Mouse (Mus musculus) liver, embryonic 12.5 days (tissue): Measurements from ENCODE around the gene Cacnb2. TPM values are rescaled to one million over a fixed set of nuclear protein-coding genes. Genes with fewer than 3 reads are reported as not detected.

Experiments
- ATAC-seq: fragments of 200-750 bp; cut with Nextera tagmentation; 2 replicates; pipeline ENCODE4 v1.8.0; 2017; ENCODE audit warnings: moderate number of reproducible peaks, mild to moderate bottlenecking, moderate library complexity
- H3K27ac ChIP-seq: fragments of 300-500 bp; sonication (generic); 2 replicates; pipeline ENCODE4 v1.5.1; 2016; ENCODE audit warnings: mild to moderate bottlenecking
- H3K27me3 ChIP-seq: fragments of 300-500 bp; sonication (generic); replicated peaks from 2 replicates; pipeline ENCODE4 v1.6.1; 2016; ENCODE audit warnings: mild to moderate bottlenecking, moderate library complexity
- H3K36me3 ChIP-seq: fragments of 300-500 bp; sonication (generic); 2 replicates; pipeline ENCODE4 v1.6.1; 2016; ENCODE audit warnings: mild to moderate bottlenecking, moderate library complexity
- H3K4me1 ChIP-seq: fragments of 300-500 bp; sonication (generic); 2 replicates; pipeline ENCODE4 v1.6.1; 2016
- H3K4me2 ChIP-seq: fragments of 300-500 bp; sonication (generic); 2 replicates; pipeline ENCODE4 v1.6.1; 2016; ENCODE audit warnings: mild to moderate bottlenecking, moderate library complexity
- H3K4me3 ChIP-seq: fragments of 300-500 bp; sonication (generic); 2 replicates; pipeline ENCODE4 v1.5.1; 2016; ENCODE audit warnings: mild to moderate bottlenecking, moderate library complexity
- H3K9ac ChIP-seq: fragments of 300-500 bp; sonication (generic); 2 replicates; pipeline ENCODE4 v1.6.1; 2016; ENCODE audit warnings: mild to moderate bottlenecking, moderate library complexity
- H3K9me3 ChIP-seq: fragments of 300-500 bp; sonication (generic); replicated peaks from 2 replicates; pipeline ENCODE4 v1.6.1; 2016; ENCODE audit warnings: mild to moderate bottlenecking, moderate library complexity
- WGBS: fragments of 180-500 bp; shearing (Covaris S2); methylation state at CpG from one replicate; pipeline ENCODE4 v1.1.7; 2016; ENCODE audit not compliant: insufficient replicate concordance; 5-methylcytosine and 5-hydroxymethylcytosine counted together
- polyA plus RNA-seq: library from polyadenylated mRNA; unstranded; fragments of >200 nt; fragmentation: Nextera tagmentation; extraction: Ambion mirVana; gene quantifications from 2 replicates; pipeline ENCODE4 v1.2.1, GENCODE M21; 2016

Cacnb2 gene
- polyA plus RNA-seq, 1 experiment from 2014 or later, result 0.39 TPM

- no peak overlapping the region for H3K4me3 ChIP-seq
- 50% methylated on average over 1 of the region's 1 CpGs for WGBS
- no peaks in the 10 kb centered on the region for H3K36me3 ChIP-seq
- H3K4me1 ChIP-seq, result no peaks in the 10 kb centered on the region
- H3K27ac ChIP-seq, result no peak overlapping the region
- H3K9ac ChIP-seq, result no peak overlapping the region
- no peaks in the 10 kb centered on the region for H3K27me3 ChIP-seq
- no peak overlapping the region for H3K4me2 ChIP-seq
- no peak for ATAC-seq
- no peaks in the 10 kb centered on the region for H3K9me3 ChIP-seq
Measured at GRCm38 (mm10) chr2:14847188-14847587, 244.3 kb downstream of the Cacnb2 start.

GRCm38 (mm10) chr2:14850831-14851230, 247.9 kb downstream of the Cacnb2 start:
- Histone ChIP-seq H3K27ac (no peak overlapping the region), H3K4me2 (no peak overlapping the region), H3K9me3 (no peaks in the 10 kb centered on the region), H3K9ac (no peak overlapping the region), H3K36me3 (no peaks in the 10 kb centered on the region), H3K4me3 (no peak overlapping the region), H3K27me3 (no peaks in the 10 kb centered on the region), H3K4me1 (no peaks in the 10 kb centered on the region)
- ATAC-seq, result no peak
- WGBS, result 68% methylated on average over 1 of the region's 1 CpGs

- no peaks in the 10 kb centered on the region for H3K36me3 ChIP-seq
- ATAC-seq, result no peak
Measured at GRCm38 (mm10) chr2:14851383-14851782, 248.5 kb downstream of the Cacnb2 start.

GRCm38 (mm10) chr2:14854054-14854453, 251.2 kb downstream of the Cacnb2 start:
- Histone ChIP-seq H3K4me1 (no peaks in the 10 kb centered on the region), H3K4me2 (no peak overlapping the region), H3K9ac (no peak overlapping the region), H3K27ac (no peak overlapping the region), H3K9me3 (no peaks in the 10 kb centered on the region), H3K36me3 (no peaks in the 10 kb centered on the region), H3K27me3 (no peaks in the 10 kb centered on the region), H3K4me3 (no peak overlapping the region)
- WGBS, result 77% methylated on average over 2 of the region's 2 CpGs
- no peak for ATAC-seq

More at GRCm38 (mm10) chr2:14851383-14851782, 248.5 kb downstream of the Cacnb2 start:
- Histone ChIP-seq H3K4me3 (no peak overlapping the region), H3K27me3 (no peaks in the 10 kb centered on the region), H3K4me1 (no peaks in the 10 kb centered on the region), H3K4me2 (no peak overlapping the region), H3K27ac (no peak overlapping the region), H3K9me3 (no peaks in the 10 kb centered on the region), H3K9ac (no peak overlapping the region)
- 59% methylated on average over 1 of the region's 1 CpGs for whole genome bisulfite sequencing

GRCm38 (mm10) chr2:14858301-14858700, 255.4 kb downstream of the Cacnb2 start:
- H3K4me1 ChIP-seq, result no peaks in the 10 kb centered on the region
- H3K36me3 ChIP-seq, result no peaks in the 10 kb centered on the region
- no peak overlapping the region for H3K27ac ChIP-seq
- WGBS, result 67% methylated on average over 1 of the region's 1 CpGs
- H3K27me3 ChIP-seq, result no peaks in the 10 kb centered on the region
- no peak overlapping the region for H3K4me3 ChIP-seq
- no peak for ATAC-seq
- no peak overlapping the region for H3K9ac ChIP-seq
- H3K4me2 ChIP-seq, result no peak overlapping the region
- H3K9me3 ChIP-seq, result no peaks in the 10 kb centered on the region

GRCm38 (mm10) chr2:14860350-14860749, 257.5 kb downstream of the Cacnb2 start:
- H3K27ac ChIP-seq, result no peak overlapping the region
- no peaks in the 10 kb centered on the region for H3K36me3 ChIP-seq
- no peaks in the 10 kb centered on the region for H3K27me3 ChIP-seq
- 65% methylated on average over 3 of the region's 3 CpGs for WGBS
- ATAC-seq, result no peak
- H3K4me1 ChIP-seq, result no peaks in the 10 kb centered on the region
- no peak overlapping the region for H3K4me3 ChIP-seq
- no peak overlapping the region for H3K4me2 ChIP-seq
- no peak overlapping the region for H3K9ac ChIP-seq
- no peaks in the 10 kb centered on the region for H3K9me3 ChIP-seq

- Histone ChIP-seq H3K9ac (no peak overlapping the region), H3K4me1 (no peaks in the 10 kb centered on the region), H3K4me3 (no peak overlapping the region), H3K36me3 (no peaks in the 10 kb centered on the region), H3K9me3 (no peaks in the 10 kb centered on the region), H3K27me3 (no peaks in the 10 kb centered on the region), H3K4me2 (no peak overlapping the region), H3K27ac (no peak overlapping the region)
- ATAC-seq, result no peak
- WGBS, result 41% methylated on average over 2 of the region's 2 CpGs
Measured at GRCm38 (mm10) chr2:14861613-14862012, 258.7 kb downstream of the Cacnb2 start.

GRCm38 (mm10) chr2:14862981-14863380, 260.1 kb downstream of the Cacnb2 start:
- H3K9ac ChIP-seq, result no peak overlapping the region
- H3K27ac ChIP-seq, result no peak overlapping the region
- no peak overlapping the region for H3K4me3 ChIP-seq
- WGBS, result 23% methylated on average over 1 of the region's 1 CpGs
- H3K36me3 ChIP-seq, result no peaks in the 10 kb centered on the region
- no peaks in the 10 kb centered on the region for H3K9me3 ChIP-seq
- no peaks in the 10 kb centered on the region for H3K4me1 ChIP-seq
- H3K27me3 ChIP-seq, result no peaks in the 10 kb centered on the region
- ATAC-seq, result no peak
- H3K4me2 ChIP-seq, result no peak overlapping the region

- H3K27ac ChIP-seq, result no peak overlapping the region
- no peaks in the 10 kb centered on the region for H3K27me3 ChIP-seq
- no peaks in the 10 kb centered on the region for H3K4me1 ChIP-seq
- ATAC-seq, result no peak
- H3K9me3 ChIP-seq, result no peaks in the 10 kb centered on the region
- H3K36me3 ChIP-seq, result no peaks in the 10 kb centered on the region
- WGBS, result 80% methylated on average over 1 of the region's 1 CpGs
- H3K4me3 ChIP-seq, result no peak overlapping the region
- no peak overlapping the region for H3K9ac ChIP-seq
- no peak overlapping the region for H3K4me2 ChIP-seq
Measured at GRCm38 (mm10) chr2:14873116-14873515, 270.2 kb downstream of the Cacnb2 start.

GRCm38 (mm10) chr2:14873701-14874181, 270.9 kb downstream of the Cacnb2 start:
- Histone ChIP-seq H3K4me3 (no peak overlapping the region), H3K36me3 (no peaks in the 10 kb centered on the region), H3K27ac (no peak overlapping the region), H3K27me3 (no peaks in the 10 kb centered on the region), H3K4me1 (no peaks in the 10 kb centered on the region), H3K9me3 (no peaks in the 10 kb centered on the region), H3K4me2 (no peak overlapping the region; the same call in 1 of the 2 replicates), H3K9ac (no peak overlapping the region)
- 46% methylated on average over 15 of the region's 15 CpGs for WGBS
- no peak for ATAC-seq

- Histone ChIP-seq H3K27ac (no peak overlapping the region), H3K4me2 (no peak overlapping the region), H3K9ac (no peak overlapping the region), H3K36me3 (no peaks in the 10 kb centered on the region), H3K4me1 (no peaks in the 10 kb centered on the region), H3K27me3 (no peaks in the 10 kb centered on the region), H3K4me3 (no peak overlapping the region), H3K9me3 (no peaks in the 10 kb centered on the region)
- WGBS, result 64% methylated on average over 13 of the region's 13 CpGs
- ATAC-seq, result no peak
Measured at GRCm38 (mm10) chr2:14874281-14875037, 271.6 kb downstream of the Cacnb2 start.

GRCm38 (mm10) chr2:14875121-14875520, 272.2 kb downstream of the Cacnb2 start:
- Histone ChIP-seq H3K27me3 (no peaks in the 10 kb centered on the region), H3K9ac (no peak overlapping the region), H3K4me3 (no peak overlapping the region), H3K27ac (no peak overlapping the region), H3K4me1 (no peaks in the 10 kb centered on the region), H3K36me3 (no peaks in the 10 kb centered on the region), H3K9me3 (no peaks in the 10 kb centered on the region), H3K4me2 (no peak overlapping the region)
- no peak for ATAC-seq
- 65% methylated on average over 2 of the region's 2 CpGs for WGBS

- Histone ChIP-seq H3K4me1 (no peaks in the 10 kb centered on the region), H3K9ac (no peak overlapping the region), H3K4me3 (no peak overlapping the region), H3K27ac (no peak overlapping the region), H3K27me3 (no peaks in the 10 kb centered on the region), H3K4me2 (no peak overlapping the region), H3K36me3 (no peaks in the 10 kb centered on the region), H3K9me3 (no peaks in the 10 kb centered on the region)
- 66% methylated on average over 6 of the region's 6 CpGs for WGBS
- ATAC-seq, result no peak
Measured at GRCm38 (mm10) chr2:14875616-14876015, 272.7 kb downstream of the Cacnb2 start.
